Mouse (Mus musculus) v-Abl transformed pro-B cells (cell line): ENCODE results near the gene Pate2.

Experiments
- in situ Hi-C, 2 experiments: fragments of 400-800 bp; cut with MboI; formaldehyde crosslinking; loops; one replicate each; pipeline ENCODE4 v1.15.1; 2025; ENCODE audit not compliant: unreplicated experiment in 2 of 2

Gene Pate2

DNA sequence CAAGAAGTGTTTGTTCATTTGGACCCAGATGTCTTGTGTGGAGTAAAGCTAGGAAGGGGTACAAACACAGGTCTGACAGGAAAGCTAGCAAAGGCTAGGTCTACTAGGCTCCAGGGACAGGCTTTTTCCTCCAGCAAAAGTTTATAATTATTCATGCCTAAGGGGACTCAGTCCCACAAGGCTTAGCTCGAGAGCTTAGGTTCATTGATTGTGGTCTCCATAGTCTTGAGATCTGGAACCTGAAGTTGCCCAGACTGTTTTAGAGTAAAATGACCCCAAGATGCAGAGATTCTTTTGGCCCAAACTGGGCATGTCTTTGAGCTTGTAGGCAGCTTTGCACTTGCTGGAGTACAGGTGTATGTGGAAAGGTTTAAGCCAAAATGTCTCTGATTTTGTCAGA lies 78.0 kb downstream of the Pate2 start, which contains the start of gene Pate3:
Pate3 (minus strand) TSS at position 101 of the 400 bp plus-strand sequence.
- in situ Hi-C loops, result no loop called here

DNA sequence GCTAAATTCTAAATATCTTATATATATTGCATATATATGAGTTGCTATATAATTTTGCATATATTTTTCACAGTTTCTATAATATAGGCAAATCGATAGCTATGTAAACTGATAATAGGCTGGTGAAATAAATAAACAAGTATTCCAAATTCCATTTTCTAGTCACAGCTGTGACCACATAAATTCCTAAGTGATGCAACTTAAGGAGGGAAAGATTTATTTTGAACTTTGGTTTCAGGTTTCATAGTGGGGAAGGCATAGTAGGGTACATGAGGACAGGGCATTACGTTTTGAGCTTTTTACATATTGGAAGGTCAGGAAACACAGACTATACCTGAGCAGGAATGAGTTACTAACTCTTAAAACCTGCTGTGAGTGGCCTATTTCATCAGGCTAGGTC lies 103.5 kb downstream of the Pate2 start:
- in situ Hi-C loops, result no loop called here

- in situ Hi-C loops, result no loop called here
These were observed 116.9 kb downstream of the Pate2 start, which contains the start of gene Pate1 for GRCm38 (mm10) chr9:35687013-35687412. Gene Pate1, minus strand, starts transcription at chr9:35687390.

- in situ Hi-C loops, result no loop called here
These were observed 121.8 kb downstream of the Pate2 start for GRCm38 (mm10) chr9:35691924-35692323.

DNA sequence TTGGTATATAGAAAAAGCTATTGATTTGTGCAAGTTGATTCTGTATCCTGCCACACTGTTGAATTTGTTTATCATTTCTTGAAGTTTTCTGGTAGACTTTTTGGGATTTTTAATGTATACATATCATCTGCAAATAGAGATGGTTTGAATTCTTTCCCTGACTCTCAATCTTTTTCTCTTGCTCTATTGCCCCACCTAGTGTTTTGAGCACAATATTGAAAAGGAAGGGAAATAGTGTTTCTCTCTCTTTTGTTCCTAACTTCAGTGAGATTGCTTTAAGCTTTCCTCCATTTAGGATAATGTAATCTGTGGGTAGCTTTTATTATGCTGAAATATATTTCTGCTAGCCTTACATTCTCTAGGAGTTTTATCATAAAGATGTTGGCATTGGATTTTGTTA lies 137.2 kb downstream of the Pate2 start:
- in situ Hi-C loops, result no loop called here
